Mouse (Mus musculus) right cerebral cortex, postnatal 25 days (tissue): ENCODE measurements at regions not wholly inside any gene's neighbourhood (a gene's known extent, or its start where the extent isn't known, plus 50 kb on each side); places are given as distances from the start of the nearest gene placed in this dataset.

Experiments
- DNase-seq: peaks from one replicate; pipeline ENCODE4 v3.0.0; 2022

GRCm38 (mm10) chr8:103374151-103374550 lies 588.7 kb upstream of the Cdh11 start:
- DNase-seq: no peak

- DNase-seq: no peak
Observed at GRCm38 (mm10) chr8:103378545-103378944, 593.1 kb upstream of the Cdh11 start.

- DNase-seq: no peak
Observed at GRCm38 (mm10) chr8:103381575-103381974, 596.1 kb upstream of the Cdh11 start.

GRCm38 (mm10) chr8:103391359-103391758 lies 605.9 kb upstream of the Cdh11 start:
- DNase-seq: no peak

- no peak for DNase-seq
Observed at GRCm38 (mm10) chr8:103395316-103395715, 609.9 kb upstream of the Cdh11 start.

- DNase-seq: no peak
Observed at GRCm38 (mm10) chr8:103398179-103398578, 612.7 kb upstream of the Cdh11 start.

GRCm38 (mm10) chr8:103399466-103399865 lies 614.0 kb upstream of the Cdh11 start:
- DNase-seq: no peak

GRCm38 (mm10) chr8:103400143-103400542 lies 614.7 kb upstream of the Cdh11 start:
- DNase-seq: no peak

- no peak for DNase-seq
Observed at GRCm38 (mm10) chr8:103402731-103403130, 617.3 kb upstream of the Cdh11 start.

- no peak for DNase-seq
Observed at GRCm38 (mm10) chr8:103403826-103404225, 618.4 kb upstream of the Cdh11 start.

GRCm38 (mm10) chr8:103405787-103406186 lies 620.3 kb upstream of the Cdh11 start:
- DNase-seq: no peak

GRCm38 (mm10) chr8:103406921-103407320 lies 621.5 kb upstream of the Cdh11 start:
- no peak for DNase-seq

- DNase-seq: no peak
Observed at GRCm38 (mm10) chr8:103407631-103408030, 622.2 kb upstream of the Cdh11 start.

GRCm38 (mm10) chr8:103408411-103408810 lies 623.0 kb upstream of the Cdh11 start:
- no peak for DNase-seq

GRCm38 (mm10) chr8:103409121-103409551 lies 623.7 kb upstream of the Cdh11 start:
- no peak for DNase-seq

GRCm38 (mm10) chr8:103412731-103413130 lies 627.3 kb upstream of the Cdh11 start:
- no peak for DNase-seq

- no peak for DNase-seq
Observed at GRCm38 (mm10) chr8:103413589-103414575, 628.4 kb upstream of the Cdh11 start.

GRCm38 (mm10) chr8:103422313-103422973 lies 637.0 kb upstream of the Cdh11 start:
- DNase-seq: no peak

GRCm38 (mm10) chr8:103425967-103426366 lies 640.5 kb upstream of the Cdh11 start:
- DNase-seq: no peak

- DNase-seq: no peak
Observed at GRCm38 (mm10) chr8:103430874-103431492, 645.5 kb upstream of the Cdh11 start.

- DNase-seq: no peak
Observed at GRCm38 (mm10) chr8:103433532-103434105, 648.2 kb upstream of the Cdh11 start.

- DNase-seq: peak; percentile 22
Observed at GRCm38 (mm10) chr8:103438995-103439717, 653.7 kb upstream of the Cdh11 start.
